In genomic region chr1:131138191-131139016, GRCm38 (mm10) we compare ENCODE assay signal across 8 mouse cellular contexts. TPM values are rescaled to one million over a fixed set of nuclear protein-coding genes. Genes with fewer than 3 reads are reported as not detected.
DNase-seq lines count a peak whose midpoint lies in the region; ATAC-seq lines count a peak whose summit lies in the region.

Gene Dyrk3, minus strand, starts transcription at chr1:131138340.

- WGBS in embryonic facial prominence, embryonic 13.5 days, result 4% methylated on average over 49 of the region's 49 CpGs

- H3K36me3 ChIP-seq in embryonic facial prominence, embryonic 13.5 days, result no peaks in the 10 kb centered on the region

- H3K9ac ChIP-seq in embryonic facial prominence, embryonic 13.5 days, result peak within 1 kb of the TSS; percentile 74

- ATAC-seq in embryonic facial prominence, embryonic 13.5 days (ENCODE audit: insufficient number of reproducible peaks, insufficient read depth, low FRiP score, low TSS enrichment, low read depth), result peak; percentile 92
- ATAC-seq in monocyte, adult 5-6 weeks (replicated peaks; ENCODE audit: insufficient number of reproducible peaks, low FRiP score, low TSS enrichment, poor library complexity, severe bottlenecking), result peak; percentile 91

- H3K9me3 ChIP-seq in embryonic facial prominence, embryonic 13.5 days, result no peaks in the 10 kb centered on the region

- peaks cover 8% of the 10 kb centered on the region for H3K4me1 ChIP-seq in embryonic facial prominence, embryonic 13.5 days

- DNase-seq in 3T3-L1 (ENCODE audit: low read depth, low spot score) (peak; percentile 91), liver (peak; percentile 96)
- DNase-seq in adrenal gland, postnatal 36 days, result peak; percentile 95 to 97
- peak; percentile 87 for DNase-seq in heart, adult 8-10 months (ENCODE audit: low spot score)
- DNase-seq in kidney, adult 9 months, result peak; percentile 89
- DNase-seq in spleen, postnatal 4 days (ENCODE audit: low spot score in 2 of 2), result peak; percentile 93 to 96

- H3K27ac ChIP-seq in embryonic facial prominence, embryonic 13.5 days, result peak within 1 kb of the TSS; percentile 93

- peak within 1 kb of the TSS; percentile 85 for H3K4me3 ChIP-seq in embryonic facial prominence, embryonic 13.5 days

- peak within 1 kb of the TSS; percentile 88 for H3K4me2 ChIP-seq in embryonic facial prominence, embryonic 13.5 days

- 0 out of 2 replicates have a peak, but pooled peaks cover 3% of the 10 kb centered on the region for H3K27me3 ChIP-seq in embryonic facial prominence, embryonic 13.5 days

RNA-seq across cellular contexts. Expression of gene Dyrk3, which starts in this region (rescaled TPM):
- total RNA-seq in adrenal gland, postnatal 36 days (2021), result 1 to 10 TPM; 4.3 to 7.3 TPM
- 3.3 and 3.9 TPM in 2 replicates for polyA plus RNA-seq in embryonic facial prominence, embryonic 13.5 days (2015; fragmentation: Nextera tagmentation; extraction: Ambion mirVana)
- under 1 TPM; 0.25 to 0.71 (median 0.53) TPM for total RNA-seq in heart, adult 8-10 months (2022)
- total RNA-seq in monocyte, adult 5-6 weeks (2017), result 0.67 to 5.1 TPM (median 0.68 TPM) in 3 replicates

Comparison
In these comparisons a context has a peak if more than half of its experiments do, and no peak if none do; other contexts are left out.
1. Peak in every context shown above with its lines: DNase-seq, ATAC-seq, H3K4me3 ChIP-seq and H3K27ac ChIP-seq.
2. Peak in DNase-seq in heart, adult 8-10 months; RNA of the gene not detected or under 1 TPM.